Mouse (Mus musculus) cortical plate, adult 2 months (tissue): ENCODE measurements around the gene Noc3l. TPM values are rescaled to one million over a fixed set of nuclear protein-coding genes. Genes with fewer than 3 reads are reported as not detected.

Experiments used
- H3K27ac ChIP-seq: fragments of 200-500 bp; 2 replicates; pipeline ENCODE4 v1.5.1; 2012; ENCODE audit warnings: low read length, control low read depth, inconsistent platforms; ENCODE audit not compliant: insufficient read depth
- H3K4me1 ChIP-seq: fragments of 200-500 bp; 2 replicates; pipeline ENCODE4 v1.6.1; 2011; ENCODE audit warnings: low read length; ENCODE audit not compliant: control insufficient read depth, insufficient read depth
- H3K4me3 ChIP-seq: fragments of 200-500 bp; 2 replicates; pipeline ENCODE4 v1.5.1; 2011; ENCODE audit warnings: mild to moderate bottlenecking, low read length, control low read depth; ENCODE audit not compliant: insufficient read depth
- CTCF ChIP-seq: fragments of 200-500 bp; IDR thresholded peaks from 2 replicates; pipeline ENCODE4 v1.5.1; 2011; ENCODE audit warnings: mild to moderate bottlenecking, control low read depth, low read length; ENCODE audit not compliant: insufficient read depth; ENCODE audit errors: extremely low read depth
- POLR2A ChIP-seq: fragments of 200-500 bp; IDR thresholded peaks from 2 replicates; pipeline ENCODE4 v1.6.1; 2011; ENCODE audit warnings: mild to moderate bottlenecking, low read length, control low read depth; ENCODE audit not compliant: insufficient read depth; ENCODE audit errors: extremely low read depth
- polyA plus RNA-seq: library from polyadenylated mRNA; depleted of rRNA; stranded (reverse); fragments of >200 nt; gene quantifications from 2 replicates; pipeline ENCODE4 v1.2.3, GENCODE M21; 2012; rRNA removed

Gene Noc3l
- polyA plus RNA-seq, result 8.0 TPM in 2 replicates

- H3K4me1 ChIP-seq, result peaks cover 2% of the 10 kb centered on the region; the same call in 1 of the 2 replicates
- TF ChIP-seq CTCF (peak; percentile 62), POLR2A (peak; percentile 62; the same call in 1 of the 2 replicates)
- H3K4me3 ChIP-seq, result peak within 1 kb of the TSS; percentile 92
- H3K27ac ChIP-seq, result no peak within 1 kb of the TSS
Observed at GRCm38 (mm10) chr19:38818766-38819426, at the start of gene Noc3l. Noc3l (minus strand) TSS chr19:38819237.

- Histone ChIP-seq H3K4me3 (no peak overlapping the region), H3K27ac (no peak overlapping the region), H3K4me1 (no peaks in the 10 kb centered on the region)
- TF ChIP-seq POLR2A (no peak), CTCF (no peak)
Observed at GRCm38 (mm10) chr19:38862523-38862922, 43.5 kb upstream of the Noc3l start.

- no peak for TF ChIP-seq CTCF
- no peak for TF ChIP-seq POLR2A
- H3K27ac ChIP-seq, result no peak overlapping the region
- no peaks in the 10 kb centered on the region for H3K4me1 ChIP-seq
- no peak overlapping the region for H3K4me3 ChIP-seq
Observed at GRCm38 (mm10) chr19:38858224-38858623, 39.2 kb upstream of the Noc3l start.

GRCm38 (mm10) chr19:38846373-38846772 is 27.3 kb upstream of the Noc3l start:
- TF ChIP-seq CTCF (no peak), POLR2A (no peak)
- H3K4me1 ChIP-seq, result no peaks in the 10 kb centered on the region
- no peak overlapping the region for H3K27ac ChIP-seq
- H3K4me3 ChIP-seq, result no peak overlapping the region

- Histone ChIP-seq H3K27ac (no peak overlapping the region), H3K4me3 (no peak overlapping the region), H3K4me1 (no peaks in the 10 kb centered on the region)
- TF ChIP-seq POLR2A (no peak), CTCF (no peak)
Observed at GRCm38 (mm10) chr19:38844817-38845216, 25.8 kb upstream of the Noc3l start.

GRCm38 (mm10) chr19:38837171-38837641 is 18.2 kb upstream of the Noc3l start:
- peak overlapping the region; percentile 35 for H3K4me3 ChIP-seq
- peaks cover 2% of the 10 kb centered on the region; the same call in 1 of the 2 replicates for H3K4me1 ChIP-seq
- H3K27ac ChIP-seq, result peak overlapping the region; percentile 95
- no peak for TF ChIP-seq POLR2A
- TF ChIP-seq CTCF, result no peak

GRCm38 (mm10) chr19:38836438-38837170 is 17.6 kb upstream of the Noc3l start, which contains the start of gene Tbc1d12:
Tbc1d12 (plus strand) TSS chr19:38836579.
- Histone ChIP-seq H3K4me1 (peaks cover 2% of the 10 kb centered on the region; the same call in 1 of the 2 replicates), H3K27ac (peak within 1 kb of the TSS; percentile 95), H3K4me3 (peak within 1 kb of the TSS; percentile 35)
- TF ChIP-seq POLR2A, result peak; percentile 53; the same call in 1 of the 2 replicates
- TF ChIP-seq CTCF, result no peak

- no peak for TF ChIP-seq POLR2A
- no peak for TF ChIP-seq CTCF
- Histone ChIP-seq H3K27ac (peak overlapping the region; percentile 8), H3K4me1 (peaks cover 2% of the 10 kb centered on the region; the same call in 1 of the 2 replicates), H3K4me3 (peak overlapping the region; percentile 35)
Observed at GRCm38 (mm10) chr19:38836084-38836437, 17.0 kb upstream of the Noc3l start.

GRCm38 (mm10) chr19:38833224-38833623 is 14.2 kb upstream of the Noc3l start:
- no peak overlapping the region for H3K4me3 ChIP-seq
- TF ChIP-seq CTCF (no peak), POLR2A (no peak)
- H3K27ac ChIP-seq, result no peak overlapping the region
- H3K4me1 ChIP-seq, result peaks cover 2% of the 10 kb centered on the region; the same call in 1 of the 2 replicates
